Mouse (Mus musculus) CD4-positive, CD25-positive, alpha-beta regulatory T cell, adult 4 months (primary cell): ENCODE data around the gene Mgst3. TPM values are rescaled to one million over a fixed set of nuclear protein-coding genes. Genes with fewer than 3 reads are reported as not detected.

Experiments
- ATAC-seq: one replicate; pipeline ENCODE4 v1.8.0; 2017
- polyA plus RNA-seq, 2 experiments: library from polyadenylated mRNA; unstranded; fragments of 100-300 nt; shearing (Covaris generic); gene quantifications; one replicate each; pipeline ENCODE4 v1.2.1; 2017

The Mgst3 gene
- polyA plus RNA-seq = 1 to 10 TPM; 3.8 to 5.1 TPM

GRCm38 (mm10) chr1:167393683-167394492 lies at the start of gene Mgst3:
Gene Mgst3 (minus strand): TSS chr1:167393841.
- ATAC-seq = peak; percentile 90

GRCm38 (mm10) chr1:167438231-167438885 lies 44.7 kb upstream of the Mgst3 start:
- ATAC-seq = no peak

- ATAC-seq = no peak
Measured at GRCm38 (mm10) chr1:167437091-167437490, 43.5 kb upstream of the Mgst3 start.

GRCm38 (mm10) chr1:167436186-167436975 lies 42.7 kb upstream of the Mgst3 start:
- no peak for ATAC-seq

GRCm38 (mm10) chr1:167434931-167435330 lies 41.3 kb upstream of the Mgst3 start:
- ATAC-seq = no peak

- no peak for ATAC-seq
Measured at GRCm38 (mm10) chr1:167430976-167431676, 37.5 kb upstream of the Mgst3 start.

- no peak for ATAC-seq
Measured at GRCm38 (mm10) chr1:167426681-167427080, 33.0 kb upstream of the Mgst3 start.

- ATAC-seq = no peak
Measured at GRCm38 (mm10) chr1:167425572-167425971, 31.9 kb upstream of the Mgst3 start.

- ATAC-seq = no peak
Measured at GRCm38 (mm10) chr1:167422501-167423240, 29.0 kb upstream of the Mgst3 start.

- ATAC-seq = peak; percentile 58
Measured at GRCm38 (mm10) chr1:167414846-167415245, 21.2 kb upstream of the Mgst3 start.

- ATAC-seq = no peak
Measured at GRCm38 (mm10) chr1:167411991-167412715, 18.5 kb upstream of the Mgst3 start.

GRCm38 (mm10) chr1:167409601-167410000 lies 16.0 kb upstream of the Mgst3 start:
- no peak for ATAC-seq

GRCm38 (mm10) chr1:167405237-167405636 lies 11.6 kb upstream of the Mgst3 start:
- no peak for ATAC-seq

GRCm38 (mm10) chr1:167393281-167393680 lies 360 bp downstream of the Mgst3 start:
- ATAC-seq = no peak

GRCm38 (mm10) chr1:167392687-167393086 lies 954 bp downstream of the Mgst3 start:
- ATAC-seq = no peak

GRCm38 (mm10) chr1:167392031-167392640 lies 1.5 kb downstream of the Mgst3 start:
- ATAC-seq = no peak

GRCm38 (mm10) chr1:167391241-167391640 lies 2.4 kb downstream of the Mgst3 start:
- no peak for ATAC-seq

GRCm38 (mm10) chr1:167390381-167390780 lies 3.3 kb downstream of the Mgst3 start:
- ATAC-seq = no peak

- no peak for ATAC-seq
Measured at GRCm38 (mm10) chr1:167389584-167389983, 4.1 kb downstream of the Mgst3 start.

GRCm38 (mm10) chr1:167388571-167388970 lies 5.1 kb downstream of the Mgst3 start:
- ATAC-seq = no peak

- no peak for ATAC-seq
Measured at GRCm38 (mm10) chr1:167387796-167388195, 5.8 kb downstream of the Mgst3 start.
